Mouse (Mus musculus) E14TG2a.4 (cell line): ENCODE measurements at regions not wholly inside any gene's neighbourhood (a gene's known extent, or its start where the extent isn't known, plus 50 kb on each side); places are given as distances from the start of the nearest gene placed in this dataset.

Experiments
- CTCF ChIP-seq: conservative IDR thresholded peaks from 2 replicates; pipeline ENCODE4 v1.5.1; 2014; ENCODE audit warnings: low read length
- NANOG ChIP-seq: IDR thresholded peaks from 2 replicates; pipeline ENCODE4 v1.6.1; 2014; ENCODE audit warnings: borderline replicate concordance, low read length, mixed read lengths
- POU5F1 ChIP-seq: IDR thresholded peaks from 2 replicates; pipeline ENCODE4 v1.6.1; 2014; ENCODE audit warnings: low read length, borderline replicate concordance

- TF ChIP-seq CTCF, result peak; percentile 84
- no peak for TF ChIP-seq NANOG
- TF ChIP-seq POU5F1, result no peak
These were observed 69.2 kb upstream of the Ky start for GRCm38 (mm10) chr9:102436378-102436777.
